Mouse (Mus musculus): Measurements from ENCODE around the gene Metrn. TPM values are rescaled to one million over a fixed set of nuclear protein-coding genes. Genes with fewer than 3 reads are reported as not detected.

The Metrn gene
- total and polyA plus RNA-seq, 3 experiments: 16.9 to 50.1 (median 23.7) TPM

DNA sequence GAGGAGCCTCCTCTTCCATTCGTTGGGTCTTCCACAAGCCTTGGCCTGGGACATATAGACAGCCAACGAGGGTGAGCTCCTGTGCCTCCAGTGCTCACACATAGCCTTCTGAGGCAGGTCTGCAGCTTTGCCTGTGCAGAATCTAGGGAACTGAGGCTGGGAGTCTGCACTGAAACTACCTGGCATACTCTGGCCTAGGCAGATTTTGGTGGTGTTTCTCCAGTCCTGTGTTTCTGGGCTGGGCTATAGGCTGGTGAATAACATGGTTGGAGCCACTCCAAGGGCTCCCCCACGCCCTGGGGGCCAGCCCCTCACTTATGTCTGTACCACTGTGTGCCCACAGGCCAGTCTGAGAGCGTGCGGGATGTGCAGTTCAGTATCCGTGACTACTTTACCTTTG is 28.4 kb upstream of the Metrn start:
- H3K4me2 ChIP-seq (ENCODE audit: insufficient read depth, low read depth, poor library complexity, severe bottlenecking): peak overlapping the region; percentile 85; the same call in 1 of the 2 replicates
- no peak for TF ChIP-seq RCOR1 (conservative IDR thresholded peaks at IDR 0.05; ENCODE audit: low read depth, low read length)
- no peak for TF ChIP-seq GABPA (IDR thresholded peaks at IDR 0.05; ENCODE audit: insufficient replicate concordance, low read depth, low read length)
- no peaks in the 10 kb centered on the region for H3K79me2 ChIP-seq (replicated peaks; ENCODE audit: control insufficient read depth, extremely low read depth, insufficient read depth, poor library complexity, severe bottlenecking)
- in situ Hi-C loops (cut with MboI; ENCODE audit: low pct_ligation_motif_present, low pct_unique_long_range_greater_than_20kb, low sequenced_read_pairs) (no loop called here), dilution Hi-C loops (cut with MboI; ENCODE audit: extremely low pct_ligation_motif_present, extremely low pct_unique_long_range_greater_than_20kb, low sequenced_read_pairs) (no loop called here)
- no peak overlapping the region for H3K9ac ChIP-seq (ENCODE audit: insufficient read depth, low read depth)
- no peaks in the 10 kb centered on the region for H3K9me3 ChIP-seq (replicated peaks; ENCODE audit: low read length)
- peaks cover 19 to 43% of the 10 kb centered on the region in 2 experiments for H3K4me1 ChIP-seq (ENCODE audit: control insufficient read depth in 1 of 2, insufficient read depth in 2 of 2)
- DNase-seq (ENCODE audit: extremely low read depth): no peak
- H3K36me3 ChIP-seq (replicated peaks in 1 of 2; ENCODE audit: control insufficient read depth in 1 of 2, insufficient read depth in 1 of 2, low read length in 1 of 2): peaks cover 36 to 53% of the 10 kb centered on the region in 2 experiments
- peaks cover 21% of the 10 kb centered on the region for H3K27me3 ChIP-seq (replicated peaks)
- H3K27ac ChIP-seq (ENCODE audit: insufficient read depth, low read depth): no peak overlapping the region
- H3K4me3 ChIP-seq (replicated peaks in 1 of 3; ENCODE audit: low read depth in 2 of 3, low read length in 2 of 3, poor library complexity in 1 of 3): peak overlapping the region in 1 of 3 experiments; percentile 10

DNA sequence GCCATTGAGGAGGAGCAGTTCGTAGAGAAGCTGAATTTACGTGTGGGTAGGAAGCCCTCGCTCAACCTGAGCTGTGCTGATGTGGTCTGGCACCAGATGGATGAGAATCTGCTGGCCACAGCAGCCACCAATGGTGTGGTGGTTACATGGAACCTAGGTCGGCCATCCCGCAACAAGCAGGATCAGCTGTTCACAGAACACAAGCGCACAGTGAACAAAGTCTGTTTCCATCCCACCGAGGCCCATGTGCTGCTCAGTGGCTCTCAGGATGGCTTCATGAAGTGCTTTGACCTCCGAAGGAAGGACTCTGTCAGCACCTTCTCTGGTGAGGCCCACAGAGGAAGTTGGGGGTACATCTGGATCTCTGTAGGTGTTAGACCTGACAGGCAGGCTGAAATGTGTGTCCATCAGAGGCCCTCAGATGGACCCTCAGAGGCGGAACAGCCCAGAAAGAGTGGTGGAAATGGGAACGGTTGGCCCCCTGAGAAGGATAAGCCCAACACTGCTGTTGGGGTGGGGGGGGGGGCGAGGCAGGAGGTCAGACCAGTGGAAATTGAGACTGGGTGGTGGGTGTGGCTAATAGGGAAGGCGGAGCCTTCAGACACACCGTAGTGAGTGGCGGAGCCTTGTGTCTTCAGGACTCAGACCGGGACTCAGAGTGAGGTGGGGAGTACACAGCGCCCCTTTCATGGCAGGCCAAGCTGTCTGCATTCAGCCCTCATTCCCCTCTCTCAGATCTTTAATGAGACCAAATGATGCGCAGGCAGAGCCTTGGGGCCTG is 27.6 kb upstream of the Metrn start:
- dilution Hi-C loops (cut with MboI; ENCODE audit: extremely low pct_ligation_motif_present, extremely low pct_unique_long_range_greater_than_20kb, low sequenced_read_pairs) (no loop called here), in situ Hi-C loops (cut with MboI; ENCODE audit: low pct_ligation_motif_present, low pct_unique_long_range_greater_than_20kb, low sequenced_read_pairs) (no loop called here)
- peaks cover 25 to 43% of the 10 kb centered on the region in 2 experiments for H3K4me1 ChIP-seq (ENCODE audit: control insufficient read depth in 1 of 2, insufficient read depth in 2 of 2)
- H3K36me3 ChIP-seq (replicated peaks in 1 of 2; ENCODE audit: control insufficient read depth in 1 of 2, insufficient read depth in 1 of 2, low read length in 1 of 2): peaks cover 32 to 46% of the 10 kb centered on the region in 2 experiments
- H3K4me2 ChIP-seq (ENCODE audit: insufficient read depth, low read depth, poor library complexity, severe bottlenecking): peak overlapping the region; percentile 85
- no peaks in the 10 kb centered on the region for H3K79me2 ChIP-seq (replicated peaks; ENCODE audit: control insufficient read depth, extremely low read depth, insufficient read depth, poor library complexity, severe bottlenecking)
- DNase-seq (ENCODE audit: extremely low read depth): peak; percentile 55
- no peaks in the 10 kb centered on the region for H3K9me3 ChIP-seq (replicated peaks; ENCODE audit: low read length)
- no peak for TF ChIP-seq RCOR1 (conservative IDR thresholded peaks at IDR 0.05; ENCODE audit: low read depth, low read length)
- no peak for TF ChIP-seq ZC3H11A (IDR thresholded peaks at IDR 0.05; ENCODE audit: low read depth, low read length)
- TF ChIP-seq NELFE (IDR thresholded peaks at IDR 0.05; ENCODE audit: low read depth, low read length): no peak
- no peak for TF ChIP-seq MAZ (IDR thresholded peaks at IDR 0.05; ENCODE audit: low read depth, low read length)
- no peak for TF ChIP-seq IRF4 (IDR thresholded peaks at IDR 0.05; ENCODE audit: low read depth, low read length)
- no peak for TF ChIP-seq CHD2 (IDR thresholded peaks at IDR 0.05; ENCODE audit: low read length)
- no peak for TF ChIP-seq JUND (conservative IDR thresholded peaks at IDR 0.05; ENCODE audit: low read depth, low read length)
- TF ChIP-seq PAX5 (IDR thresholded peaks at IDR 0.05; ENCODE audit: low read length): no peak
- TF ChIP-seq TCF12 (IDR thresholded peaks at IDR 0.05; ENCODE audit: low read depth, low read length): no peak
- TF ChIP-seq E2F4 (IDR thresholded peaks at IDR 0.05; ENCODE audit: insufficient replicate concordance, low read depth, low read length): no peak
- TF ChIP-seq POLR2A (IDR thresholded peaks at IDR 0.05; ENCODE audit: low read depth, low read length): no peak
- no peak for TF ChIP-seq MAX (IDR thresholded peaks at IDR 0.05; ENCODE audit: low read length)
- TF ChIP-seq USF2 (conservative IDR thresholded peaks at IDR 0.05; ENCODE audit: low read depth, low read length): no peak
- TF ChIP-seq MYC (IDR thresholded peaks at IDR 0.05; ENCODE audit: low read depth, low read length): no peak
- H3K27me3 ChIP-seq (replicated peaks): peaks cover 29% of the 10 kb centered on the region
- H3K27ac ChIP-seq (ENCODE audit: insufficient read depth, low read depth): no peak overlapping the region
- peak overlapping the region; percentile 91 for H3K9ac ChIP-seq (ENCODE audit: insufficient read depth, low read depth)
- peak overlapping the region; percentile 85 to 89 (median 85) for H3K4me3 ChIP-seq (replicated peaks in 1 of 3; ENCODE audit: low read depth in 2 of 3, low read length in 2 of 3, poor library complexity in 1 of 3)
